Mouse (Mus musculus): ENCODE measurements around the gene Ralgps1.
"Not testable (repeated sequence)": the region's sequence is repeated elsewhere in the genome, so short reads cannot be mapped to it uniquely, and the experiment has no call there.

The Ralgps1 gene

GRCm38 (mm10) chr2:33134766-33135490 is 236.4 kb downstream of the Ralgps1 start:
- no peak for DNase-seq (ENCODE audit: low read depth, low spot score)

DNA sequence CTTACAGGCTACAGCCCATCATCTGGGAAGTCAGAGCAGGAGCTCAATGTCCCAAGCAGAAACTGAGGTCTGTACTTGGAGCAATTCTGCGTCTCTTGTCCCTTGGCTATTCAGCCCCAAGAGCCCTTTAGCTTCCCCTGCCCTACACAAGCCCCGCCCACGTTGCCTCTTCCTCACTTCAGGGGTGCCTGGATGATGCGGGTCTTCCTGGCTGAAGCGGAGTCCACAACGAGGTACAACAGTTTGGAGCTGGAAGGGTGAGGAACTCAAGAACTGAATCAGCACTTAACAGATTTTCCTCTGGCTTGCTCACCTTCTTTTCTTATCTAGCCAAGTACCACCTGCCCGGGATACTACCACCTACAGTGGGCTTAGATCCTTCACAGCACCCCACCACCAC is 239.0 kb downstream of the Ralgps1 start:
- peak; percentile 37 for DNase-seq (ENCODE audit: low read depth, low spot score)

- peak; percentile 81 for DNase-seq (ENCODE audit: low read depth, low spot score)
These were observed 239.7 kb downstream of the Ralgps1 start, which contains the start of gene Garnl3 for GRCm38 (mm10) chr2:33131500-33132092. Gene Garnl3, minus strand, starts transcription at chr2:33131654.

GRCm38 (mm10) chr2:33130526-33131483 is 240.5 kb downstream of the Ralgps1 start:
- DNase-seq (ENCODE audit: low read depth, low spot score) = peak; percentile 95

- no peak for DNase-seq (ENCODE audit: low read depth, low spot score)
These were observed 241.2 kb downstream of the Ralgps1 start for GRCm38 (mm10) chr2:33130141-33130525.

- DNase-seq (ENCODE audit: low read depth, low spot score) = peak; percentile 38
These were observed 241.6 kb downstream of the Ralgps1 start for GRCm38 (mm10) chr2:33129696-33130095.

- peak; percentile 10 for DNase-seq (ENCODE audit: low read depth, low spot score)
These were observed 242.3 kb downstream of the Ralgps1 start for GRCm38 (mm10) chr2:33129005-33129404.

GRCm38 (mm10) chr2:33127271-33127670 is 244.0 kb downstream of the Ralgps1 start:
- no peak for DNase-seq (ENCODE audit: low read depth, low spot score)

GRCm38 (mm10) chr2:33122856-33123255 is 248.4 kb downstream of the Ralgps1 start:
- DNase-seq (ENCODE audit: low read depth, low spot score) = no peak

DNA sequence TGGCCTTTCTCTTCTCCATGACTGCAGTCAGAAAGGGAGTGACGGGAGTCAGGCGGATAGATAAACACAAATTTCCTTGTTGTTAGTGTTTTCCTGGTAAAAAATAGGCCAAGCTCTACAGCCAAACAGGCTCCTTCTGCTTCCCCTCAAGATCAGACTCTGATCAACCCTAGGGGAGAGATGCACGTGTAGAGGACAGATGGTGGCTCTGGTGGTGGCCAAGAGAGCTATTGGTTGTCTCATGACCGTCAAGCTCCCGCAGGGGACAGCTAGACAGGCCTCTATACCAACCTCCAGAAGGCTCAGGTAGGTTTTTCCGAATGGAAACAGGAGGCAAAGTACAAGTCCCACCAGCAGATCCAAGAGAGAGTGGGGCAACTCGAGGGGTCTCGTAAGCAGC is 270.8 kb downstream of the Ralgps1 start:
- no peak for DNase-seq (ENCODE audit: low read depth, low spot score)

DNA sequence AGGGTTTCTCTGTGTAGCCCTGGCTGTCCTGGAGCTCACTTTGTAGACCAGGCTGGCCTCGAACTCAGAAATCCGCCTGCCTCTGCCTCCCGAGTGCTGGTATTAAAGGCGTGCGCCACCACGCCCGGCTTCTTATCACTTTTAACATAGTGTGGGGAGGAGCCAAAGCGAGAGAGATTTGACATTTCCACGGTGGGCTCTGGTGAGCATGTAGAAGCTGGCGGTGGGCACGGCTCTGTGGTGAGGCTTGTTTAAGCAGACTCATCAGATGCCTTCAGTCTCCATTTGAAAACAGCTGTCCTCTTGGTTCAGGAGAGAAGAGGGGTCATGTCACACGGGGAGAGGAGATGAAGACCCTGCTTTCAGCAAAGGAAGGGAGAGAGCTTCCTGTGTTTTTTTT is 274.0 kb downstream of the Ralgps1 start:
- DNase-seq (ENCODE audit: low read depth, low spot score) = not testable (repeated sequence)

DNA sequence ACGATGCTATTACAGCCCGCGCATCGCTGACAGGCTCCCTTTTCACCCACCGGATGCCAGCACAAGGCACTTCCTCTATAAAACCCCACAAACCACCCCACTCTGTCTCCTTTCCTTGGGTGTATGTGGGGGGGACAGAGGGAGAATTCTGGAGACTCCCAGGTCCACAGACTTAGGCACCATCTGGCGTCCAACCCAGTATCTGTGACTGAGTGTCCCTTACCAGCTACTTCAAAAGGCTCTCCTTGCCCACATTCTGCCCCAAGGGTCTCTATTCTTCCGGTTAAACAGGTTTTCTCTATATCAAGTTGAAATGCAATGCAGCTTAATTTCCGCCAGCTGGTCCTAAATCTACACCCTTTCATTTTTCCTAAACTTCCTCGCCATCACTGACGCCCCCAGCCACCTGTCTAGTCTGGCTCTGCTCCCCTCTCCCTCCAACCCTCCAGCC is 276.0 kb downstream of the Ralgps1 start:
- DNase-seq (ENCODE audit: low read depth, low spot score) = no peak

DNA sequence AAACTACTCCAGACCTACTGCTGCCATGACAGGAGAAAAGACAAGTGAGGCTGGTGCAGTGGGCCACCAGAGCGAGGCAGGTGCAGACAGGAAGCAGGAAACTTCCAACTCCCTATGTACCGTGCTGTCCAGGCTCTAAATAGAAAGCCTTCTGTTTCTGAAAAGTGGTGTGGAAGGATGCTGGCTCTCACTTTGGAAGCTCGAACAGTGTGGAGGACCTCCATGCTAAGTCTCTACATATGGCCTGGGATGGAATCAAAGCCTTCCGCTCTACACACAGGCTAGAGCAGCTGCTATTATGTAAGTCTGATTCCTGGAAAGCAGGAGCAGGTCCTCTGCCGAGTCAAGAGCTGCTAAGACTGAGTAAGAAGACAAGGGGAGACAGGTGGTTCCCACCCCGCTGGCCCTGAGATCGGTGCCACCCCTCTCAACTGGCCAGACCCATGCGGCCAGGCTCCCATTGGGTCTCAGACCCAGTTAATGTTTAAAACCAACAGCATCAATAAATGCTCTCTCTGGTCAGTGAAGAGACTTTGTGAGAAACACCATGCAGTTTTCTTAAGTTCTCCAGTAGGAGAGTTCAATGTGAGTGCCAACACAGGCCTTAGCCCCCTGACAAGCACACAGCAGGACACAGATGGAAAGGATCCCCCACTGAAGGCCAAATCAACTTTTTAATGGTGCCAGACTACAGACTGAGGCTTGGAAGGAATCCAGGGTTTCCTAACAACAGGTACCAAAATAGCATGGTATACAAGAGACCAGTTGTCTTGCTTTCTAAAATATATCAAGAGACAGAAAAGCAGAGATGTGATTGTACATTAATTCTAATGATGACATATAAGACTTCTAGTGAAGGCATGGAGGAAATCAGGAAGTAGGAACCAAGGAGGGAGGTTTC is 280.4 kb downstream of the Ralgps1 start:
- DNase-seq (ENCODE audit: low read depth, low spot score) = no peak

DNA sequence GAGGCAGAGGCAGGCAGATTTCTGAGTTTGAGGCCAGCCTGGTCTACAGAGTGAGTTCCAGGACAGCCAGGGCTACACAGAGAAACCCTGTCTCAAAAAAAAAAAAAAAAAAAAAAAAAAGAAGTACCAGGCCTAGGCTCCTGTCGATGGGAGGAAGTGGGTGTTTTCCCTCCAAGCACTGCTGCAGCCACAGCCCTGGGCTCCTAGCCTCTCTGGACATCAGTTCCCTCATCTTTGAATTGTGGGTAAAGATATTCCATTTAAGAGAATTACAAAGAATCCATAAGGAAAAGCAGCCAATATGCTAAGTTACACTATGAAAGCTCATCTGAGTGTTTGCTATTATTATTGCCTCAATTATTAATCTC is 281.3 kb downstream of the Ralgps1 start:
- DNase-seq (ENCODE audit: low read depth, low spot score) = not testable (repeated sequence)

GRCm38 (mm10) chr2:33089356-33090032 is 281.8 kb downstream of the Ralgps1 start:
- DNase-seq (ENCODE audit: low read depth, low spot score) = no peak

GRCm38 (mm10) chr2:33086671-33087363 is 284.5 kb downstream of the Ralgps1 start:
- DNase-seq (ENCODE audit: low read depth, low spot score) = no peak

DNA sequence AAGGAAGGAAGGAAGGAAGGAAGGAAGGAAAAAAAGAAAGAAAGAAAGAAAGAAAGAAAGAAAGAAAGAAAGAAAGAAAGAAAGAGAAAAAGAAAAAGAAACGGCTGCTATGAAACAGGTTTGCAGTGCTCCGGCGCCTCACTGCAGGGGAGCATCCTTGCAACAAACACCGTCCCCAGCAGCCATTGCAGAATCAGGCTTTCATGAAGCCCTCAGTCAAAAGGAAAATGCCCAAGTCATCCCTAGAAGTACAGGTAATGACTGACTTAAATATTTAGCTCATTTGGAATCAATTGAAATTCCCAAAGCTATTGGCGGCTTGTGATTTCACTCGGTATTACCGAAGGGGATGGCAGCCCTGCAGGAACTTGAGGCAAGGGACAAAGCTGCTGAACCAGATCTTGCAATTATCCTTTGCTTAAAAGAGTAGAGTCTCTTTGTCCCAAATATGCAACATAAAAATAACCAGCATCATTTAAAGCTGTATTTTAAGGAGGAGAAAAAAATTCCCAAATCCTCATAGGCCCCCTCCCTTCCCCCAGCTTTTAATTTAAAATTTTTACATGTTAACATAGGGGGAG is 285.2 kb downstream of the Ralgps1 start:
- no peak for DNase-seq (ENCODE audit: low read depth, low spot score)

DNA sequence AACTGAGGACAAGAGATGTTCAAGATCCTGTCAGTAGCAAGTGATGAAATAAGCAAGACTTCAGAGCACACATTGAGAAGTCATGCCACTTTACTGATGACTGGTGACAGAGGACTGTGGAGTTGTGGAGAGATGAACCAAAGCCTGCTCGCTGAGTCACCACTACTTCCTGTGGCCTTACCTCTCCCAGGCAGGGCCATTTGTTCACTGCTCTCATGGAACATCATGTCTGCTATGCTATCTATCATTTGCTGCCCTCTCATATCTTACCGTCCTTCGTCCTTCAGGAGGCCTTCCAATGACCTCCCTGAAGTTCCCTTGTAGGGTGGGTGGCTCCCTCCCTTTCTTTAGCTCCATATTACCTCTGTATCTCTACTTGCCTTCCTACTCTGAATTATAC is 287.1 kb downstream of the Ralgps1 start:
- DNase-seq (ENCODE audit: low read depth, low spot score) = no peak
